Mouse (Mus musculus): Measurements from ENCODE around the gene Tnfrsf25.

Gene Tnfrsf25

DNA sequence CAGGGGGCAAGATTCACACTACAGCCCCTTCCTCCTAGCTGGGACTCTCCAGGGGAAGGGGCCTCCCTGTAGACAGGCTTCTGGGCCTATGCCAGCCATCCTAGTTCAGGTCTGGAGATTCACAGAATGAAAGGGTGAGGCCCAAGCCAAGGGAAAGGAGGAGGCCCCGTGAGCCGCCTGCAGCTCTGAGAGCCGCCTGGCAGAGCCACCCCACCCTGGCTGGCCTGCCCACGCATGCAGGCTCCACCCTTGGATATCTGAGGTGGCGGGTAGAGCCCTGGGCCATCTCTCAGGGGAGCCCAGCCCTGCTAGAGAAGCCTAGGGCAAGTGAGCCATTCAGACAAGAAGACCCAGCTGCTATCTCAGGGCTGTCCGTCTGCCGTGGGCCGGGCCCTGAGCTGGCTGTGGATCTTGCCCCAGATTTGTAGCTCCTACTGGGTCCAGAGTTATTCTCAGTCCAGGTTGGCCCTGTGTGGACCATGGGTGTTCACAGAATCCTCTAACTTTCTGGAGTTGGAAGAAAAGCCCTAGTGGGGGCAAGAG lies 22.9 kb upstream of the Tnfrsf25 start:
- DNase-seq (ENCODE audit: low read depth), result no peak

DNA sequence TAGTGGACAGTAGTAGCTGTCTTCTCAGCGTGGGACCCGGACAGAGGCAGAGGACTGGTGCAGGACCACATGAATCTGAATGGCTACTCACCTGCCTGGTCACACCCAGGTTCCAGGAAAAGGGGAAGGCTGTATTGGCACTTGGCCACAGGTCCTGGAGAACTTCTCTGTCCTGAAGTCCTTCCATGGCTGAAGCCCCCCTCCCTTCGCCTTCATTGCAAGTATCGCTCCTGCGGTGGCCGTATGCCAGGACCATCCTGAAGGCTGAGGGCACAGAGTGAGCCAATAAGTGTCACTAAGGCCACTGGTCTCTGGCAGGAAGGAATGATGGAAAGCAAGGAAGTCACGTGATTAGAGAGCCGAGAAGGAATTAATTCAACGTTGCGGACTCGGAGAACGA lies 21.5 kb upstream of the Tnfrsf25 start:
- no peak for DNase-seq (ENCODE audit: low read depth)

DNA sequence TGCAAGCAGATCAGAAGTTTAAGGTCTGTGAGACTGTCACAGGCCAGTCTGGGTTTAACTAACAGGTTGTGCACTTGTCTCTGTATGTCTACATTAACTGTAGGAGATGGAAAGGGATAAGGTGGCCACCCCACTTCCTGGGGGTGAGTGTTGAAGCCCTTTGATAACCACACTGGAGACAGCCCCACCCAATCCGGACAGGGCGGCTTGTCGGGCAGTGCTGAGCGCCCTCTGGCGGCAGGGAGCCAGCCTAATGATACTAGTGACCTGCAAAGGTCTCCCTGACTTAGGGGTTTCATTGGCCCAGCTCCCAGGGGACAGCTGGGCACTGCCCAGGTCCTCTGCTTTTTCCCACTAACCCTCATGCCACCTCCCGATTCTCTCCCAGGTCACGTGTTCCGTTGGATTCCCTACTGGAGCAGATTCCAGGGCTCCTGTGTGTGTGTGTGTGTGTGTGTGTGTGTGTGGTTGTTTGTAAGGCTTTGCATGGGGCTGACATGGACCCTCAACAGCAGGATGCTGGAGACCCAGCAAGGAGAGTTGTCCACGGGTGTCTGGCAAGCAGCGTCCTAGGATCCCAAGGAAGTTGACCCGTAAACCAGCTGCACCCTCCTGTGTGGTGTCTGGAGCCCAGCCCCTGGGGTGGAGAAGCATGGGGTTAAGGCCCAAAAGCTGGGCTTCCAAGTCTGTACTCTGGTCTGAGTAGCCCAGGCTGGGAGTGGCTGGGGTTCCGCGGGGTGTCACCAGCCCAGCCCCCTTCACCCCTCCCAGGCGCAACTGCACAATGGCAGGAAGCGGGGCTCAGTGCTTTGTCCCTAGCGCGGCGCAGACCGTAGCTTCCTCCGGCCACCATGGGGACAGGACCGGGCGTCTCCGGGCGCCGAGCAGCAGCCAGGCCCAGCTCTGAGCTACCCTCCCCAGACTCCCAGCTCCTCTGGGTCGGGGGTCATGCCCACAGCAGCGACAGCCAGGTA lies 19.5 kb upstream of the Tnfrsf25 start:
- DNase-seq (ENCODE audit: low read depth), result peak; percentile 87

DNA sequence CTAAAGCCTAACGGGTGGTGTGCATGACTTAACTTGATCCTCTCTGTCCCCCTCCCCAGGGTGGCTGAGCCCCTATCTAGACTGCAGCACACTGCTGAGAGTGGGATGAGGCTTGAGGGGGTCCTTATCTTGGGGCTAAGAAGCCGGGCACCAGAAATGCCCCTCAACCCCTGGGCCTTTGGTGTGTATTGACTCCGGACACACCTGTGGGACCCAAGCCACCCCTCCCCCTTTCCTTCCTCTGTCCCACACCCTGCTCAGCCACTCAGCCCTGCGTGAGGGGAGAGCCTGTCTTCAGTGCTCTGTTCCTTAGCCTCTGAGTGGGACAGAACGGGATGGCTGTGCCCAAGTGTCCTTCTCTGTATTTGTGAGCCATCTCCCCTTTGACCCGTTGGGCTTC lies 18.8 kb upstream of the Tnfrsf25 start:
- DNase-seq (ENCODE audit: low read depth), result no peak

DNA sequence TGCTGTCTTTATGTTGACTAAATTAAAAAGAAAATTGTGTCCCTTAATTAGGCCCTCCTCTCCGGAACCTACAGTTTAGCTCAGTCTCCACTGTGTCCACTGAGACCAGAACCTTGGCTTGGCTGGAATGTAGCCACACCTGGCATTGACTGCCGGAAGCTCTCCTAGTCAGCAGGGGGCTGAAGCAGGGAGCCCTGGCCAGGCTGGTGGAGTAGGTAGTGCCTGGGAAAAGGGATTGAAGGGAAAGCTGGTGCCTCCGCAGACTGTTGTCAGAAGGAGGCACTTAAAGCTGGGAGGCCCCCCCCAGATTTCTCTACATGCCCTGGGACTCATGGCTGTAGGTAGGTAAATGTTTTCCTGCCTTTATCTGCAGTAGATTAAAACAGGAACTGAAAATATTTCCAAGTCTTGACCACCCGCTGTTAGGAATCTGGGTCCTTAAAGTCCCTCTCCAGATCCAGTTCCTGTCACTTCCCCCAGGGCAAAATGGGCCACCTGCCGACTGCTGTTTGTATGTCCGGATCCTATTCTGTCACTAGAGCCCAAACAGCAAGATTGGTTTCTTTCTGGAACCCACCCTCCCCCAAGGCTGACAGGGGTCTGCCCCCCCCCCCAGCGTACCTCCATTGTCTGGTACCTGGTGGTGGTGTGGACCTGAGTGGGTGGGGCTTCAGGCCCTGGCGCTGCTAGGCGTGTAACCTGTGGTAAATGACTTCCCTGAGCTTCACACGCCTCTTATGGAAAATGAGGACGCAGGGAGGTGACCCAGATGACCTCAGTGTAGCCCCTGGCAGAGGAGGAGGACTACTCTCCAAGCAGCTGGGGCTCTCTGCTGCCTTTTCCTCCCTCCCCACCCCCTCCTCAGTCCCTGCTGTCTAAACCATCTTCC lies 17.6 kb upstream of the Tnfrsf25 start:
- DNase-seq (ENCODE audit: low read depth), result no peak

DNA sequence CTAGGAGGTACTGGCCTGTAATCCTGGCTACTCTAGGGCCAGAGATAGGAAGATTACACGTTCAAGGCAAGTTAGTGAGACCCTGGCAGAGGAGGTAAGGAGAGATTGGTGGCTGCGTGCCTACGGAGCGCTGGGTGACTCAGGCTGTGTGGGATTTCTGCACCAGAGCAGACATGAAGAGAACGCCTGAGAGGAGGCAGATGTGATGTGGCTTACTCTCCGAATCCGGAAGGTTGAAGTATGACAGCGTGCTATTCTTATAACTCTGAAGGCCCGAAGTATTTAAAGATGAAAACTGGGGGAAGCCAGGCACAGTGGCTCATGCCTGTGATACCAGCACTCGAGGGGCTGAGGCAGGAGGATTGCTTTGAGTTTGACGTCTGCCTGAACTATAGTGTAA lies 15.2 kb upstream of the Tnfrsf25 start:
- no peak for DNase-seq (ENCODE audit: low read depth)

DNA sequence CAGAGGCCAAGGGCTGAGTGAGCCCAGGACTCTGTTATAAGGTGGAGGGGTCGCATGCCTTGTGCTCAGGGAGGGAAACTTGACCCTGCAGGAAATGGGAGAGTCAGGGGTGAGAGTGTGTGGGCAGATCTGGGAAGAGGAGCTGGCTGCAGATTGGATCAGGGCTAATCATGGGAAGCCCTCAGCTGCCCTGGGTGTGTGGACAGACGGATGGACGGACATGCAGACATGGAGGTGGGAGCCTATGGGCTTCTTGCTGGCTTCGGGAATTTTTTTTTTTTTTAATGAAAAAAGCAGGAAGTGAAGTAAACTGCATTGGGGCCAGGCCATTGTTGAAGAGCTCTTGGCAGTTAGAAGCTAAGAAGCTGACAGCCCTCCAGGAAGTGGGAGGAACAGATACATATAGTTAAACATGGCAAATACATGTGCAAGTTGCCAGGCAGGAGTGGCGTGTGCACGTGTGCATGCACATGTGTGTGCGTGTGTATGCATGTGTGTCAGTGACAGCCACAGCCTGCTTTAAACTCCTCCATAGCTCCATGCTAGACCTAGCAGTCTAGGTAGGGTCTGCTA lies 14.6 kb upstream of the Tnfrsf25 start:
- DNase-seq (ENCODE audit: low read depth), result peak; percentile 18

DNA sequence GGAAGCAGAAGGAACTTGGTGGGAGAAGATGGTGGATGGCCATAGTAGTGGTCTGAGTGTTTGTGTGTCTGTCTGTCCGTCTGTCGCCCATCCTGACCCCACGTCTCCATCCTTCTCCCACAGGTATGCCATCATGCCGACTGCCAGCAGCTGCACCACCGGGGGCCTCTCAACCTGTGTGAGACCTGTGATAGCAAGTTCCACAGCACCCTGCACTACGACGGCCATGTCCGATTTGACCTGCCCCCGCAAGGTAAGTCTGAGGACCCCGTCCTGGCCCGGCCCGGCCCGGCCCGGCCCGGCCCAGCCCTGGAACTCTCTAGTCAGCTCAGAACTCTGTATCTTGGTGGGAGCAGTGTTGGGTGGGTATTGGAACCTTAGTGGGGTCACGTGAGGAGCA lies 13.8 kb upstream of the Tnfrsf25 start:
- DNase-seq (ENCODE audit: low read depth), result no peak

DNA sequence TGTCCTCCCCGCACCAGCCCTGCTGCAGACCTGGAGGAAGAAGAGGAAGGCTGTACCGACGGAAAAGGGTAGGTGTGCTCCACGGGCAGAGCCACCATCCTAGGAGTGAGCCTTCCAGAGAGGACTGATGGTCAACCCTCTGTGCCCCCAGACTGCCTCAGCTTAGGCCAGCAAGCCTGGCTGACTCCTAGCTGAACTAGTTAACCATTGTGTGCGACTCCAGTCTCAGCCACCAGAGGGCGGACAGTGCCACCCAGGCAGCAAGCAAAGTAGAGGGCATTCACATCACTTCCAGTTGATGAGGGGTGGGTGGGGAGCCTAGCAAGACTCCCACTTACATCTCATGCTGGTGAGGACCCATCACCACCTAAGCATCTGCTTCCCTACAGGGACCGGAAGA lies 12.7 kb upstream of the Tnfrsf25 start:
- peak; percentile 62 for DNase-seq (ENCODE audit: low read depth)

DNA sequence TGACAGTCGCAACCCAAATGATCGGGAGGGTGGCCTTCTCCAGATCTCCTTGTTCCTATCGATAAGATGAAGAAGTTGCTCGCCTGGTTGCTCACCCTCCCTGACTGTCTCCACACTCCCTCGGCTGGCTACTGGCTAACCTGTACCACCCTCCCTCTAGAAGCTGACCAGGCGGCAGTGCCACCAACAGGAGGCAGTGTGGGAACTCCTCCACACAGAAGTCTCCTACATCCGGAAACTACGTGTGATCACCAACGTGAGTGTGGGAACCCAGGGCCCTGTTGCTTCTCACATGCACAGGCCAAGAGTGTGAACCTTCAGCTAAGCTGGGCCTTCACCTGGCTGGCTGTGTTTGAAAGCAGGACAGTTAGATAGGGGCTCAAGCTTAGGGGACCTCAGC lies 9.0 kb upstream of the Tnfrsf25 start:
- no peak for DNase-seq (ENCODE audit: low read depth)

DNA sequence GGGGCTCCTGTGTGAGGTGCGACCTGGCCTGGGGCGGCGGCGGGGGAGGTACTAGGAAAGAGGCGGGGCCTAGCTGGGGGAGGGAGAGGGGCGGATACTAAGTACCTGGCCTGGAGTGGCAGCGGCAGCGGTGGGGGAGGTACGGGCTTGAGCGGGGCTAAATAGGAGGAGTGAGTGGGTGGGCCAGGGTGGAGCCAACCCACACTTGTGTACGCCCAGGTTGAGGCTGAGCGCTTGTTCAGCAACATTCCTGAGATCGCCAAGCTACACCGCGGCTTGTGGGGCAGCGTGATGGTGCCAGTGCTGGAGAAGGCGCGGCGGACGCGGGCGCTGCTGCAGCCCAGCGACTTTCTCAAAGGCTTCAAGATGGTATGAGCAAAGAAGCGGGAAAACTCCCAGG lies 8.2 kb upstream of the Tnfrsf25 start:
- DNase-seq (ENCODE audit: low read depth), result no peak

DNA sequence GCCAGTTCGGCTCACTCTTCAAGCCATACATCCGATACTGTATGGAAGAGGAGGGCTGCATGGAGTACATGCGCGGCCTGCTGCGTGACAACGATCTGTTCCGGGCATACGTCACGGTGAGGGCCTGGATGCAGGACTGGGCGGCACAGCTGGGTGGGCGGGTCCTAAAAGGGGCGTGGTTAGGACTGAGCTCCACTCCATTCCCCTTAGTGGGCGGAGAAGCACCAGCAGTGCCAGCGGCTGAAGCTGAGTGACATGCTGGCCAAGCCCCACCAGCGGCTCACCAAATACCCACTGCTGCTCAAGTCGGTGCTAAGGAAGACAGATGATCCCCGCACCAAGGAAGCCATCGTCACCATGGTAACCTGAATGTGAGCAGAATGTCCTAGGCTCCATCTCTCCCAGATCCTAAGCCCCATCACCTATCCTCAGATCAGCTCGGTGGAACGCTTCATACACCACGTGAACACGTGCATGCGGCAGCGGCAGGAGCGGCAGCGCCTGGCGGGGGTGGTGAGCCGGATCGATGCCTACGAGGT lies 7.7 kb upstream of the Tnfrsf25 start:
- no peak for DNase-seq (ENCODE audit: low read depth)

DNA sequence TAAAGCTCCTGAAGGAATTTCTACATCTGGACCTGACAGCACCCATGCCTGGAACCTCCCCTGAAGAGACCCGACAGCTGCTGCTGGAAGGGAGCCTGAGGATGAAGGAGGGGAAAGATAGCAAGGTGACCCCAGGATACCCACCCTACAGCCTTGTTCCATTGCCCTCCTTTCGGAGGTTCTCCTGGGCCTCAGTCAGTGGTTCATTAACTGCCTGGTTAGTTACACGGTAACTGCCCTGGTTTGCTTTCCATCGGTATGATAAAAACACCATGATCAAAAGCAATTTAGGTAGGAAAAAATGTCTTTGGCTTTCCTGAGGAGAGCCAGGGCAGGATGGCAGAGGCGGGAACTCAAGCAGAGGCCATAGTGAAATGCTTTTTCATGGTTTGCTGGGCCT lies 7.1 kb upstream of the Tnfrsf25 start:
- no peak for DNase-seq (ENCODE audit: low read depth)

DNA sequence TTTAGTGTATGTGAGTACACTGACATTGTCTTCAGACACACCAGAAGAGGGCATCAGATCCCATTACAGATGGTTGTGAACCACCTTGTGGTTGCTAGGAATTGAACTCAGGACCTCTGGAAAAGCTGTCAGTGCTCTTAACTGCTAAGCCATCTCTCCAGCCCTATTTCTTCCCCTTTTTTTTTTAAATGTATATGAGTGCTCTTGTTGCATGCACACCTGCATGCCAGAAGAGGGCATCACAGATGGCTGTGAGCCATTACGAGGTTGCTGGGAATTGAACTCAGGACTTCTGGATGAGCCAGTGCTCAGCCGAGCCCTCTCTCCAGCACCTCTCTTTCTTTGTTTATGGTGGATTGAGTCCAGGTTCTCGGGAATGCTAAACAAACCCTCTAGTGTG lies 6.2 kb upstream of the Tnfrsf25 start:
- no peak for DNase-seq (ENCODE audit: low read depth)

DNA sequence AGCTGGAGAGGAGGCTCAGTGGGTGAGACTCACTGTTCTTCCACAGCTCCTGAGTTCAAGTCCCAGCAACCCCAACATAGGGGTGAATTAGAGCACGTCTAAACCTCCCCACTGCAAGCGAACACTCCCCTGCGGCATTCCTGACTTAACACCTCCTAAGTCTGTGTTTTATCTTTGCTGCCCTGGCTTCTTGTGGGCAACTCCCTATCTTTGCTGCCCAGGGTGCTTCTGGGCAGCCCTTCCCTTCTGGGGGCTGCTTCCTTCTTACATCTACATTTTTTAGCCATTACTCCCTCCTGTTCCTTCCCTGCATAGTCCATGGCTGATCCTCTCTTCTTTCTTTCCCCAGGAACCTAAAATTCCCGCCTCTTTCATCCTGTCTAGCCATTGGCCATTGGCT lies 5.0 kb upstream of the Tnfrsf25 start:
- DNase-seq (ENCODE audit: low read depth), result no peak

DNA sequence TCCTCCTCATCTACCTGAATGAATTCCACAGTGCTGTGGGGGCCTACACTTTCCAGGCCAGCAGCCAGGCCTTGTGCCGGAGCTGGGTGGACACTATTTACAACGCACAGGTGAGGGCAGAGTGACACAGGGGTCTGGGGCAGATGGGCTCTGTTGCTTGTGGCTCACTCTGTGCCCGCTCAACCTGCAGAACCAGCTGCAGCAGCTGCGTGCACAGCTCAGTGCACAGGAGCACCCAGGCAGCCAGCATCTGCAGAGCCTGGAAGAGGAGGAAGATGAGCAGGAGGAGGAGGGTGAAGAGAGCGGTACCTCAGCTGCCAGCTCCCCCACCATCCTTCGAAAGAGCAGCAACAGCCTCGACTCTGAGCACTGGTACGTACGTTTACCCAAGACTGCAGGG lies 3.4 kb upstream of the Tnfrsf25 start:
- DNase-seq (ENCODE audit: low read depth), result no peak

DNA sequence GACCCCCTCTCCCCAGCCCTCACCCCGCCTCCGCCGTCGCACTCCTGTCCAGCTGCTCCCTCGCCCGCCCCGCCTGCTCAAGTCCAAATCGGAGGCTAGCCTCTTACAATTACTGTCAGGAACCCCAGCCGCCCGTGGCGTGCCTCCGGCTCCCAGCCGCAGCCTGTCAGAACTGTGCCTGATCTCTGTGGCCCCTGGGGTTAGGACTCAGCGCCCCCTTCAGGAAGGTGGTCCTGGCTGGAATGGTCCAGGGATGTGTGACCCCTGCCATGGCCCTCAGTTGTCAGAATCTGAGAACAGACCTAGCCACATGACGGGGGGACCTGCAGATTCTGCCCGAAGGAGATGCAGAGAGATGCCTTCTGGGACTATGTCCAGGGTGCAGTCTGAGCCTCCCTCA lies 1.7 kb upstream of the Tnfrsf25 start:
- DNase-seq (ENCODE audit: low read depth), result no peak

DNA sequence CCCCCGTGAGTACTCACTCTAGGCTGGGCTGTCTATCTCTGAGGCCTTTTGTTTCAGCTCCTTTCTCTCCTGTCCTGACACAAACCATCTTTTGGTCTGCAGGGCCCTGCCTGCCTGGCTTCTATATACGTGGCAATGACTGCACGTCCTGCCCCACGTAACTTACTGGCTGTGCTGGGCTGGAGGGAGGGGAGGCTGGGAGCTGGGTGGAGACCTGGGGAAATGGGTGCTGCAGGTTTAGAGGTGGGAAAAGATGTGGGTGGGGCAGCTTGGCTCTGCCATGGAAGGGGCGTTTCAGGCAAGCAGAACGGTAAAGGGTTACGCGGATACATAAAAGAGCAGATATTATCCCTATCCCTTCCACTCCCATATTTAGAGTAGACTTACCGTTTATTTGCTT lies 1.8 kb downstream of the Tnfrsf25 start:
- DNase-seq (ENCODE audit: low read depth), result no peak

DNA sequence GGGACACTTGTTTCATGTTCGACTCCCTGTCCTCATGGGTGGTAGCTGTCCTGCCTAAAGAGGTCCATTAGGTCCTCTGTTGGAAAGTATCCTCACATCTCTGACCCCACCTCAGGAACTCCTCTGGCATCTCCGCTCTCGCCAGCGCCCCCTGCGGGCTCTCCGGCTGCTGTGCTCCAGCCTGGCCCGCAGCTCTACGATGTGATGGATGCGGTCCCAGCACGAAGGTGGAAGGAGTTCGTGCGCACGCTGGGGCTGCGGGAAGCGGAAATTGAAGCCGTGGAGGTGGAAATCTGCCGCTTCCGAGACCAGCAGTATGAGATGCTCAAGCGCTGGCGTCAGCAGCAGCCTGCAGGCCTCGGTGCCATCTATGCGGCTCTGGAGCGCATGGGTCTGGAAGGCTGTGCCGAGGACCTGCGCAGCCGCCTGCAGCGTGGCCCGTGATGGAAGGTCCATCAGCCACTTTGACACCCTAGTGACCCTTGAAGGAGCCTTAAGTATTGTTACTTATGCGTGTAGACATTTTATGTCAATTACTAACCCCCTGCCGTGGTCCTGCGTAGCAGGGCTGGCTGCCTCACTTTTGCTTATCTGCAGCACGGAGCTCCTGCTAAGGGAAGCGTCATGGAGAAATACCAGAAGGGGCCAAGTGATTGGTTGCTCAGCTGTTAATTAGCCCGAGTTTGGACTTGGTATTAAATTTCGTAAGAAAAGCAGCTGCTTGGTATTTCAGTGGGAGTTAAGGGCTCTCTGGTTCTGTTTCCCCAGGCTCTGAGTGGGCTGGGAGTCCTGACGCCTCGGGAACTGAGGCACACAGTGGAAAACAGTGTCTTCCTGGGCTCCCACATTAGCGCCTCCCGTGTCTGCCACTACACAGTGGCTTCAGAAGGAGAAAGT lies 3.9 kb downstream of the Tnfrsf25 start:
- DNase-seq (ENCODE audit: low read depth), result no peak

DNA sequence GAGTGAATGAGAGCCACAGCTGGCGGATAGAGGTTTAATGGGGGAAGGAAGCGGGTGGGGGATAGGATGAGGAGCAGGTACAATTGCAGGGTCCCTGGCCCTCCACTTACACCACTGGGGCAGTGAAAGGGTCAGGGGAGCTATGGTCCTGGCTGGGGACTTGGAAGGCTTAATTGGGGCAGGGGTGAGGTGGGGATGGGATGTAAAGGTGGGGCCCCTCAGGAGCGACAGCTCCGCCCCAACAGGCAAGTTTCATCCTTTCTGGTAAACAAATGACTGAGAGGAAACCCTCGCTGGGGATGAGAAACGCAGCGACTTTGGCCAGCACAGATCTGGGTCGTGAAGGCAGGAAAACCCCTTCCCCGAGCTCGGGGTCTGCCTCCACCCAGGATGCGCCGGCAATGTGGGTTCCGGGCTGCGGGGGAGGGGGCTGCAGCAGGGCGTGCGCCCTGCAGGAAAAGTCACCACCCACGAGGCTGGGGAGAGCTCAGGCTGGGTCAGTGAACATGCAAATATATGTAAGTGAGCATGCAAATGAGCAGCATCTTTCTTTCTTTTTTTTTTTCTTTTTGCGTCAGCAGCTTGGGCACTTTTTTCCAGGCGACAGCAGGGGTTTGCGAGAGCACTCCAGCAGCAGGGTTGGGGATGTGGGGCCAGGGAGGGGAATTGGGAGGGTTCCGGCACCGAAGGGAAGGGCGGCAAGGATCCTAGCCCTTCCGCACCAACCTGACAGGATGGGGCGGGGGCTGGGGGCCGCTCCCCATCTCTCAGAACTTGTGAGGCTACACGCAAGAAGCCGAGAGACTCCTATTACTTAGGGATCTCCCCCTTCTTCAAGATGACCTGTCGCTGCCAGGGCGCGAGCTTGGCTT lies 4.8 kb downstream of the Tnfrsf25 start:
- no peak for DNase-seq (ENCODE audit: low read depth)

All from 416B (cell line).